Mouse (Mus musculus) adrenal gland, postnatal 10 days (tissue): ENCODE measurements around the gene Sp2. TPM values are rescaled to one million over a fixed set of nuclear protein-coding genes. Genes with fewer than 3 reads are reported as not detected.
A peak's percentile ranks its signal among the peaks of the same experiment; 100 is the strongest.

Experiments
- DNase-seq: peaks from one replicate; pipeline ENCODE4 v3.0.0; 2021; ENCODE audit warnings: mixed read lengths
- total RNA-seq, 2 experiments: library from RNA; stranded (reverse); gene quantifications; 2 replicates each; pipeline ENCODE4 v1.2.3; 2021

Sp2 gene
- total RNA-seq, 2 experiments from 2014 or later = 14.3 to 16.3 TPM

DNA sequence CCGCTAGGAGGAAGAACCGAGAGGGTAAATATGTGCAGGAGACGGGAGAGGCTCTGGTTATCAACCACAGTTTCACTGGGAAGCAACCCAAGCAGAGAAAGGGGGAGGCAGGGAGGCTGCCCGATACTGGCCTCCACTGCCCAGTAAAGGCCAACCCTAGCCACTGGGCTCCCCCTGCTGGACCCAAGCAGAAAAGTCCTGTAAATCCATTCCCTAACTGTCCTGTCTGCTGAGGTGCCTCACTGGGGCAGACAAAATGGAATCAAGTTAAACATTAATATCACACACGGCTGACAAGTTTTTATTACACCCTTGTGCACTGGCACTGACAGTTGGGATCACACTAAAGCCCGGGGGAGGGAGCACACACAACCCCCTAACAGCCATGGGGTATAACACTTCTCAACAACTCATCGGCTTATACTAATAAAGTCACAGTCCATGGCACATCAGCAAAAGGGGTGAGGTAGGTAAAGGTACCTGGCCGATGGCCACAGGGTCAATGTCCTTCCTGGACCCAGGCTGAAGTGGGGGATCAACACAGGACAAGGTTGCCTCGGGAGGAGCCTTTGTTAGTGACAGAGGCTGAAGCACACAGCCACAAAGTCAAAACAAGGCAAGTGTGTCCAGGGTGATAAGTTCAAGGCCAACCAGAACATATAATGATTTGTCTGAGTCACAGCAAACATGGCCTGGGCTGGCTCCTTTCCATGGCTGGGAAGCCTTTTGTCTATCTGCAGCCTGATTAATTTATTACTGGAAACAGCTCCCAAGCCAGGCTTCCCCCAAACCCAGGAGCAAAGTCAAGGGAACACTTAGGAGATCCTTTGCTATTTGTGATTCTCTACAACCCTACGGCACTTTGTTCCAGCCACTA, 45.0 kb downstream of the Sp2 start:
- DNase-seq = peak; percentile 86

DNA sequence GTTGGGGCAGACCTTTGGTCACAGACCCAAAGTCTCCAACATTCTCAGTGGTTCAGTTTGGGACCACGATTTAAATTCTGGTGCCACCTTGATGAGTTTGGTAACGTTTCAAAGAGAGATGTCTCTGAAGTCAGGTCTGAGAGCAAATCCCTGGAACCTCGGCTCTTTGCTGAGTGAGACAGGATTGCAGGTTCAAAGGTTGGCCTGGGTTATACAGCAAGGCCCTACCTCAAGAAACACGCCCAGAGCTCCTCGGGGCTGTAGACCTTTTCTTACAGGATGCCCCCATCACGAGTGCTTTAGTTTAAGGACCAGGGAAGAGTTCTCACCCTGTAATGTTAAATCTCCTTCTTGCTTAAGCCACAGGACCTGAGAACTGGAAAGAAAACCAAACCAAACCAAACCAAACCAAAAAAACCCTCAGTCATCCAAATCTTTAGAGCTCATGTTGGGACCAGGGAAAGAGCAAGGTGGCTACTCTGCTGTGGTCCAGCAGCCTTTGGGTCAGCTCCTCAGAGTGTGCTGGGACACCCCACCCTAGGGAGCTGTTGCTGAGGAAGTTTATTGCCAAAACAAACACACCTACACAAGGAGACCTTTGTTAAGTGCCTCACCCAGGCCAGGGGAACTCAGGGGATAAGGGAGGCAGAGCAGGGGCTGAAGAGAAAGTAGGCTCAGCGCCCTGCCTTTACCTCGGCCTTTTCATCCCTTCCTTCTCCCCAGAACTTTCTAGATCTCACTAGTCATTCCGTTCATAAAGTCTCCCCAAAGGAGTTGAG, 46.7 kb downstream of the Sp2 start:
- DNase-seq = no peak

DNA sequence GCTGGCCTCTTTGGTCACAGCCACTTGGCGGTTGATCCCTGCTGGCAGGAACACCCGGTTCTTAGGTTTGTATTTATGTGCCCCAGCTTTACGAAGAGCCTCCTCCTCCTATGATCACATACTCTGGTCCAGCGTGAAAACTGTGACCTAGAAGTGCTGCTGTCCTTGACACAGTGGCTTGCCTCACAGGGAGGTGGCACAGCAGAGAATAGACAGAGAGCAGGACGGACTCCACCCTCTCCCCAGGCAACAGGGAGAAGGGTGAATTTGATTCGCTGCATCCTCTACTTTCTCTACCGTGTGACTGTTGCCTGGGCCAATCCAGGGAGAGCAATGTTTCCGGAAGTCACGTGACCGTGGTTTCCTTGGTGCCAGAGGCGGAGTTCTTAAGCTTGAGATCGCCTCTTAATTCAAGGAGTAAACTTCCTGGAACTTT, 47.8 kb downstream of the Sp2 start:
- peak; percentile 87 for DNase-seq

DNA sequence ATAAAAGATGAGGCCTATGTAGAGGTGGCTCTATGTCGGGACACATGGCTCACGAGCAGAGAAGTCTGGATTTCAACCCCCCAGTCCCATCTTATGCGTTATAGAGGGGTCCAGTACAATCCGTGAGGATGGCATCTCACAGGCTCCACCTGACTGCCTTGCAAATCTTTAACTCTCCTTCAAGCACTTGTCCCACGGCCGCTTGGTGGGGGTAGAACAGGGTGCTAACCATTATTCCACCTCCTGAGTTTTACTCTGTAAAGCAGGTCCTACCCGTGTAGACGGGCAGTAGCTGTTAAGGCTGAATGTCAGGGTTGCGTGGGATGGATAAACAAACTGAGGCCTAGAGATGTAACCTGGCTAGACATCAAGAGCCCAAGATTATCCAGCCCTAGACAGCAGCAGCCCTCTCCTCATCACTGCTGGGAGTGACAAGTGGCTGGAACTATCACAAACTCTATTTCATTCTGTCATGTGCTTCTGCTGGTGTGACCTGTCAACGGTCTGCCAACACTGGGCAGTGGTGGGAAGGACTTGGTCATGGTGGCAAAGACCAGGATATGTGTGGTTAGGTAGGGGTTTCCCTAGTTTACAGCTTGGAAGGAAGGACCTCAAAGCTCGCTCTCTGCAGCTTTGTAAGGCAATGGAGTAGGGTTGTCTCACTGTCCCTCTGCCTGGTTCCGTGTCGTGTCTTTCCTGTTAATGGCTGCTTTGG, 49.0 kb downstream of the Sp2 start:
- DNase-seq = no peak

- peak; percentile 55 for DNase-seq
Observed at GRCm38 (mm10) chr11:96931327-96932062, 51.3 kb downstream of the Sp2 start.

- no peak for DNase-seq
Observed at GRCm38 (mm10) chr11:96929766-96930331, 52.9 kb downstream of the Sp2 start.

DNA sequence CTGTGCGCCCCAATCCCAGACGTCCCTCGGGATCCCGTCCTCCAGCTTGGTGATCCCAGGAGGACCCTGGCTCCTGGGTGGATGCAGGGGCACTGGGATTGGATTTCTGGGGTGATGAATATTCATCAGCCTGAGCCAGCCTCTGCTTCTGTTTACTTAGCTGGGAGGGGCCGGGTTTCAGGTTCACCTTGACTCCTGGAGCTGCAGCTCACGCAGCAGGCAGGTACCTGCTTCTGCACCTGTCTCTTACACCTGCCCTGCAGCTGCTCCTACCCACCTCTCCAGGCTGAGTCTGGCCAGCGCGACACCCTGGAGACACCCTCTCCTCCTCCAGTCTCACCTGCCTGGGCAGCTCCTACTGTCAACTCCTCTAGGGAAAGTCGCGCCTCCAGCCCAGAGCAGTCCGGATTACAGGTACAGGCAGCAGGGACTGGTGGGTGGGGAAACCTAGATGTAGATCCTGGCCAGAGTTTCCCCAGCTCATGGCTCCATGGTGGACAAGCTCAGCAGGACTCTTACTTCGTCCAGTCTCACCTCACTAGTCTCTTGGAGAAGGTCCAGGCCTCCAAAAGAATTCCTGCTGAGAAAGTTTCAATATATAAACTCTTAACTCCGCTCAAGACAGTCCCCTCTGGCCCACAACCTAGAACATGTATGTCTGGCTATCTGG, 53.5 kb downstream of the Sp2 start:
- DNase-seq = no peak

- DNase-seq = no peak
Observed at GRCm38 (mm10) chr11:96928691-96929090, 54.1 kb downstream of the Sp2 start.

DNA sequence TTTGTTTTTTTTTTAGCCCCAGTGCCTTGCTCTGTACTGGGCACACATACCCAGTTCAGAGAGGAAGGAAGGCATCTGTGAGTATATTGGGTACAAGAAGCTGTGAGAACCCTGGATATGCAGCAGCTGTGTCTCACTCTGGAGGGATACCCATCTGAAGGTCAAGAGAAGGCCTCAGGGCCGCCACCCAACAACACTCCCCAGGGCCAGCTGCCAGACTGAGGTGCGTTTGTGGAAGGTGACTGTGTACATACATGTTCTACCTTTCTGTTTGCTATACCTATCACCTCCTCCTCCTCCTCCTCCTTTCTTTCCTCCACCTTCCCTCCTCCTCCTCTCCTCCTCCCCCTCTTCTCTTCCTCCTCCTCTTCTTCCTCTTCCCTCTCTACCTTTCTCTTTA, 54.7 kb downstream of the Sp2 start, which contains the start of gene Prr15l:
Gene Prr15l (plus strand): TSS at position 17 of the 400 bp plus-strand sequence.
- DNase-seq = no peak

DNA sequence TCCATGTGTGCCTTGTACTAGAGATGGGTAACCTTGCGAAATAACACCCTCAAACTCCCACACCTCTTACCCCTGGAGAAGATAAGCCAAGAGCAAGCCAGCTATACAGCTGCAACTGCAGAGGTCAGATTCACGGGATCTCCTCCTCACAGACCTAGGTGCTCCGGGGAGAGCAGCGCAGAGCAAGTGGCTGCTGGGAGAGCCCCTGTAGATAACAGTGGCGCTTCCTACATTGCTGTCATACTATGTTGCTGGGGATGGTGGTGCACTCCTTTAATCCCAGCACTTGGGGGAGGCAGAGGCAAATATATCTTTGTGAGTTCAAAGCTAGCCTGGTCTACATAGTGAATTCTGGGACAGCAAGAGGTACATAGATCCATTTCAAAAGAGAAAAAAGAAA, 56.2 kb downstream of the Sp2 start:
- no peak for DNase-seq

GRCm38 (mm10) chr11:96925469-96926148, 57.1 kb downstream of the Sp2 start:
- DNase-seq = no peak

- DNase-seq = no peak
Observed at GRCm38 (mm10) chr11:96924861-96925260, 57.9 kb downstream of the Sp2 start.

- DNase-seq = no peak
Observed at GRCm38 (mm10) chr11:96919003-96919402, 63.8 kb downstream of the Sp2 start.

DNA sequence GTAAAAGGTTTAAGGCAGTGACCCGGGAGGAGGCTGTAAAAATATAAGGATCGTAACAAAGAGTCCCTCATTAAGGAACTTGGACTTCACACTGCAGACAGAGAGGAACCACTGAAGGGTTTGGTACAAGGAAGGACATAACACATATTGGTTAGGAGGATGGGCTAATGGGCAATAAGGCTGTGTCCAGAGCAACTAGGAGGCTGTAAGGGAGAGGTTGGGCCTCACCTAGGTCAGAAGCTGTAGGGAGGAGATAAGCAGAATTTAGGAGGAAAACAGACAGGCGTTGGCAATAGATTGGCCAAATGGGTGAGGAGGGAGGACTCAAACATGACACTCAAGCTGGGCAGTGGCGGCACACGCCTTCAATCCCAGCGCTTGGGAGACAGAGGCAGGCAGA, 65.3 kb downstream of the Sp2 start:
- no peak for DNase-seq

GRCm38 (mm10) chr11:96916885-96917396, 65.8 kb downstream of the Sp2 start:
- DNase-seq = no peak

- peak; percentile 99 for DNase-seq
Observed at GRCm38 (mm10) chr11:96916044-96916884, 66.5 kb downstream of the Sp2 start, which contains the start of gene Cdk5rap3. TSS of gene Cdk5rap3 (minus strand) at chr11:96916496.

- DNase-seq = no peak
Observed at GRCm38 (mm10) chr11:96912682-96913081, 70.1 kb downstream of the Sp2 start.

DNA sequence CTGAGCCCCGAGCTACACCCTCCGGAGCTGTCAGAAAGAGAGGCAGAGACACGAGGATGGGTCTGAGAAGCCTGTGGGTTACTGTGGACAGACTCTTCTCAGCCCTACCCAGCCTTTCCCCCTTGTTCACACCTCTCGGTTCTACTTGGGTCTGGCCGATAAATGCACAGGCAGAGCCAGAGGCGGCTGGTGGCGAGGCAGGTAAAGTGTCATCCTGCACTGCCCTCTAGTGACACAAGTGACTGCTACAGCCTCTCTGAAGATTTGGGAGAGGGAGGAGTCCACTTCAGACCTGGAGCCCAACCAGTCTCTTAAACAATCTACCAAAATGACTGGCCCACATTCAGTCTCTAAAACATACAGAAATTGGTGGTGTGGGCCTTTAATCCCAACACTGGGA, 72.8 kb downstream of the Sp2 start:
- peak; percentile 84 for DNase-seq

GRCm38 (mm10) chr11:96908594-96908993, 74.2 kb downstream of the Sp2 start:
- DNase-seq = no peak
